Mouse (Mus musculus): Measurements from ENCODE around the gene F3.

- TF ChIP-seq POLR2A (IDR thresholded peaks at IDR 0.05; ENCODE audit: control insufficient read depth, low read depth, low read length) (no peak), CTCF (IDR thresholded peaks at IDR 0.05; ENCODE audit: control insufficient read depth, insufficient read depth, insufficient replicate concordance, low read depth, low read length) (no peak)
Observed at GRCm38 (mm10) chr3:121703880-121704243, 19.5 kb upstream of the F3 start.

Data from testis, adult 2 months (tissue).